Comparison of ENCODE assay signal across 12 mouse cellular contexts in genomic region chr1:134414038-134414437, GRCm38 (mm10). TPM values are rescaled to one million over a fixed set of nuclear protein-coding genes. Genes with fewer than 3 reads are reported as not detected.
A peak's percentile ranks its signal among the peaks of the same experiment; 100 is the strongest.
DNase-seq lines count a peak whose midpoint lies in the region; ATAC-seq and TF ChIP-seq lines count a peak whose summit lies in the region.
"Had no signal": no experiment of that assay in that cellular context is flagged by ENCODE, and none has a peak within 500 bp of the region (broad histone marks: within the 10 kb centered on the region; RNA-seq: fewer than 3 reads in every experiment).

No protein-coding gene starts in this region.

- no peak for ATAC-seq in lung, embryonic 16.5 days (ENCODE audit: low read depth)
- ATAC-seq in limb, embryonic 13.5 days (ENCODE audit: low FRiP score, low read depth) = no peak

- H3K27me3 ChIP-seq in lung, embryonic 16.5 days (ENCODE audit: control insufficient read depth, insufficient read depth, low read depth, low read length) = no peaks in the 10 kb centered on the region
- no peaks in the 10 kb centered on the region for H3K27me3 ChIP-seq in limb, embryonic 13.5 days

- TF ChIP-seq CTCF in gastrocnemius, adult 2 months (IDR thresholded peaks at IDR 0.05) = no peak

- intact Hi-C loops in gastrocnemius, adult 2 months (cut with DNase I) = loop anchor here (5.0 kb wide), 1 partner anchor 78 kb away; the partner anchor contains the start of gene Rabif
- intact Hi-C loops in gastrocnemius, postnatal 36 days (cut with DNase I) = no loop called here

- H3K4me1 ChIP-seq in lung, embryonic 16.5 days (replicated peaks; ENCODE audit: control insufficient read depth, insufficient read depth, low read length) = peaks cover 25% of the 10 kb centered on the region
- H3K4me1 ChIP-seq in limb, embryonic 13.5 days = peaks cover 40% of the 10 kb centered on the region

- 48% methylated on average over 2 of the region's 2 CpGs for WGBS in lung, embryonic 16.5 days
- WGBS in limb, embryonic 13.5 days = 52% methylated on average over 2 of the region's 2 CpGs

- DNase-seq in gastrocnemius, adult 2 months = no peak
- DNase-seq in gastrocnemius, postnatal 36 days = no peak
- DNase-seq in lung, postnatal 36 days = no peak
- peak; percentile 40 for DNase-seq in yolk sac, embryonic 10.5 days (ENCODE audit: low spot score)
- no peak for DNase-seq in cerebellum, adult 18-20 months
- DNase-seq in right cerebral cortex, postnatal 4 days = no peak
- DNase-seq: thymus, adult 18-20 months had no signal

- no peaks in the 10 kb centered on the region for H3K9me3 ChIP-seq in lung, embryonic 16.5 days (ENCODE audit: control insufficient read depth, low read length)
- H3K9me3 ChIP-seq in limb, embryonic 13.5 days = no peaks in the 10 kb centered on the region

- no peak overlapping the region for H3K4me3 ChIP-seq in gastrocnemius, adult 2 months
- no peak overlapping the region for H3K4me3 ChIP-seq in lung, embryonic 16.5 days (ENCODE audit: low read length)
- no peak overlapping the region for H3K4me3 ChIP-seq in limb, embryonic 13.5 days

- H3K9ac ChIP-seq in lung, embryonic 16.5 days (ENCODE audit: low read length) = peak overlapping the region; percentile 53
- H3K9ac ChIP-seq in limb, embryonic 13.5 days = no peak overlapping the region

- peak overlapping the region; percentile 99 for H3K27ac ChIP-seq in gastrocnemius, adult 2 months
- peak overlapping the region; percentile 97 for H3K27ac ChIP-seq in lung, embryonic 16.5 days (ENCODE audit: low read length)
- peak overlapping the region; percentile 94; the same call in 1 of the 2 replicates for H3K27ac ChIP-seq in limb, embryonic 13.5 days

- H3K36me3 ChIP-seq in lung, embryonic 16.5 days (ENCODE audit: control insufficient read depth, insufficient read depth, low read length) = peaks cover 9% of the 10 kb centered on the region
- peaks cover 31% of the 10 kb centered on the region for H3K36me3 ChIP-seq in limb, embryonic 13.5 days

- H3K4me2 ChIP-seq in lung, embryonic 16.5 days (ENCODE audit: low read depth, low read length) = peak overlapping the region; percentile 74
- H3K4me2 ChIP-seq in limb, embryonic 13.5 days (replicated peaks) = 0 out of 2 replicates have a peak overlapping the region, but pooled peaks have one; percentile 83

RNA-seq across cellular contexts. Expression of gene Adipor1, which starts 1.1 kb away (rescaled TPM):
- 100 to 1,000 TPM; 163 to 196 TPM for total RNA-seq in gastrocnemius, adult 2 months (2021)
- 100 to 1,000 TPM; 158 to 166 TPM for total RNA-seq in gastrocnemius, postnatal 36 days (2021)
- 95.5 and 97.4 TPM in 2 replicates for polyA plus RNA-seq in lung, embryonic 16.5 days (2015; fragmentation: Nextera tagmentation; extraction: Ambion mirVana)
- 86.3 and 89.6 TPM in 2 replicates for polyA plus RNA-seq in limb, embryonic 13.5 days (2015; fragmentation: Nextera tagmentation; extraction: Ambion mirVana)

RNA-seq across cellular contexts. Expression of gene Cyb5r1, which starts 8.7 kb away (rescaled TPM):
- total RNA-seq in gastrocnemius, adult 2 months (2021) = 10 to 100 TPM; 82.3 to 84.1 TPM
- 10 to 100 TPM; 76.6 to 96.3 TPM for total RNA-seq in gastrocnemius, postnatal 36 days (2021)
- 42.5 and 43.9 TPM in 2 replicates for polyA plus RNA-seq in lung, embryonic 16.5 days (2015; fragmentation: Nextera tagmentation; extraction: Ambion mirVana)
- 41.9 and 43.1 TPM in 2 replicates for polyA plus RNA-seq in limb, embryonic 13.5 days (2015; fragmentation: Nextera tagmentation; extraction: Ambion mirVana)

RNA-seq across cellular contexts. Expression of gene 4933406M09Rik, which starts 28.3 kb away (rescaled TPM):
- not detected for total RNA-seq in gastrocnemius, adult 2 months (2021)
- not detected for total RNA-seq in gastrocnemius, postnatal 36 days (2021)
- polyA plus RNA-seq in lung, embryonic 16.5 days (2015; fragmentation: Nextera tagmentation; extraction: Ambion mirVana) = not detected in 2 replicates
- not detected in 2 replicates for polyA plus RNA-seq in limb, embryonic 13.5 days (2015; fragmentation: Nextera tagmentation; extraction: Ambion mirVana)
- total RNA-seq: gastrocnemius, postnatal 4 days had no signal
- polyA plus RNA-seq: C2C12; limb, embryonic 11.5 days had no signal

RNA-seq across cellular contexts. Expression of gene Klhl12, which starts 41.3 kb away (rescaled TPM):
- total RNA-seq in gastrocnemius, adult 2 months (2021) = 10 to 100 TPM; 17.9 to 20.6 TPM
- 10 to 100 TPM; 14.4 to 15.1 TPM for total RNA-seq in gastrocnemius, postnatal 36 days (2021)
- 26.8 and 27.5 TPM in 2 replicates for polyA plus RNA-seq in lung, embryonic 16.5 days (2015; fragmentation: Nextera tagmentation; extraction: Ambion mirVana)
- polyA plus RNA-seq in limb, embryonic 13.5 days (2015; fragmentation: Nextera tagmentation; extraction: Ambion mirVana) = 29.4 and 29.9 TPM in 2 replicates

RNA-seq across cellular contexts. Expression of gene Tmem183a, which starts 52.3 kb away (rescaled TPM):
- 10 to 100 TPM; 12.3 to 12.4 TPM for total RNA-seq in gastrocnemius, adult 2 months (2021)
- 10 to 100 TPM; 11.6 to 16.9 TPM for total RNA-seq in gastrocnemius, postnatal 36 days (2021)
- 77.6 and 80.7 TPM in 2 replicates for polyA plus RNA-seq in lung, embryonic 16.5 days (2015; fragmentation: Nextera tagmentation; extraction: Ambion mirVana)
- polyA plus RNA-seq in limb, embryonic 13.5 days (2015; fragmentation: Nextera tagmentation; extraction: Ambion mirVana) = 81.0 and 90.9 TPM in 2 replicates
